Mouse (Mus musculus): ENCODE results near the gene Lcp2.

DNA sequence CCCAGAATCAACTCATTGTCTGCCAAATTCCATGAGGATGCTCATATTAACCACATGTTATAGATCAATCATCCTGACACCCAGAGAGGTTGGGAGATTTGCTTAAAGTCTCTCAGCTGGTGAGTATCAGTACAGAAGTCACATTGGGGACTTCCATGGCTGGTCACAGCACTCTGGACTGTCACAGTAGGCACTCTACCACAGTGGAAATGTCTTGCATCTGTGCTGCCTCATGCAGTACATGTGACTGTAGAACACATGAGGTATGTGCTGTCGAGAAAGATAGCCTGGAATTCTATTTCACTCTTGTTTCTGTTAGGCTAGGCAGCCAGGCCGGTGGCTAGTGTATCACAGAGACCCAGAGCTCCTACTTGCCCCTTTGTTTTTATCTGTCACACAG, 11.9 kb upstream of the Lcp2 start:
- TF ChIP-seq CTCF (IDR thresholded peaks at IDR 0.05; ENCODE audit: low read depth): no peak
- TF ChIP-seq EP300 (IDR thresholded peaks at IDR 0.05; ENCODE audit: low read depth): no peak

Measured in liver, postnatal 0 days (tissue).